Mouse (Mus musculus): ENCODE results near the gene Hax1.

The Hax1 gene

DNA sequence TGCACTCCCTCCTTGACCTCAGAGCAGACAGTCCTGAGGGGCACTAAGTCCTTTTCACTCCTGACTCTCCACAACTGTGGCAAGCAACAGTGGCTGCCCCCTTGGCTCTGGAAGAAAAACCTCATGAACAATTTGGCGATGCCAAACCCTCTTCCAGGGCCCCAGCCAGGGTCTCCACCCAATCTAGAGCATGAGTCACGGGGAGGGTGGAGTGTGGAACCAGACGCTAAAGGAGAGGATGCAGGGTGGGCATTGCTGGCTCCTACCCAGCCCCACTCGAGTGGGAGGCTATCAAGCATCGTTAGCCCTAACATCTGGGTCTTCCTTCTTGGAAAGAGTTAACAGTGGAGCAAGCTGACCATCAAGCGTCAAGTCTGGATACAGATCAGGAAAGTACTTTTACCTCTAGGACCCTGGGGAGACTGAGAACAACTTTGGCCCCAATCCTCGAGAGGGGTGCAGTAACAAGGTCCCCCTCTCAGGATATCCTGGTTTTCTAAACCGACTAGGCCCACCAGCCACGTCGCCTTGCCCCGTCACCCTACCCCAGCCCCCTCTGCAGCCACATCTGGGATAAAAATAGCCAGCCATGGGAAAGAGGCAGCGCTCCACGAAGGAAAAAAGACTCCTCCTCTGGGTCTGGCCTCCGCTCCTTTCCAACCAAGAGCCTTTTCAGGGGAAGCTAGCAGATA is 36.4 kb downstream of the Hax1 start:
- DNase-seq (ENCODE audit: low read depth, low spot score), result no peak

DNA sequence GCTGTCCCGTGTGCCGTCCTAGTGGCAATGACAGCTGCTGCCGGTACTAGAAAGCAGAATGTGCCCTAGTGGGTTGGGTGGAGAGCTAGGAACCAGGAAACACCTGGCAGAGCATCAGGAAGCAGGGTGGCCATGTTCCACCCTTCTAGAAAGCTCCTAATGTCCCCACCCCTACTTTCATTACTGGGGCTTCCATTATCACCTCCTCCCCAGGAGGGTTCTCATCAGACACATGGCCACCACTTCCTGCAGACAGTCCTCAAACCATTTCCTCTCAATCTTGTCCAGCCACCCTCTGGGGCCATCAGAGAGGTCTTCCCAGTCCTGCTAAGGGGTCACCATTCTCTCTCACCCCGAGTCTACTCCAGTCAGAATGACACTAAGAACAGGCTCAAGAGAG is 37.1 kb downstream of the Hax1 start:
- no peak for DNase-seq (ENCODE audit: low read depth, low spot score)

DNA sequence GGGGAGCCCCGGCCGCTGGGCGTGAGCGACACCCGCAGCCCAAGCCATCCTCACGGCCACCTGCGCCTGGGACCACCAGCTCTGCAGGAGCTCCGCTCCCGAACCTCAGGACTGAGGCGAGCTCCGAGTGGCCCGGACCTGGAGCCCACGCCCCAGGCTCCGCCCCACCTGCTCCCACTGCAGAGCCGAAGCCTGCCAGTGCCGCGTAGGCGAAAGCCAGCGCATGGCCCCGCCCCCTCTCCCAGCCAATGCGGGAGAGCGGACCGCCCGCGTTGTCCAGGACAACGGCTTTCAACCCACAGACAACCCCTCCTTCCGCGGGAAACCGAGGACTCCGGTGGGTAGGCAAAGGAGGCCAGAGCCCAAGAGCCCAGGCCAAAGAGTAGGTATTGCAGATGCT is 38.1 kb downstream of the Hax1 start:
- peak; percentile 86 for DNase-seq (ENCODE audit: low read depth, low spot score)

DNA sequence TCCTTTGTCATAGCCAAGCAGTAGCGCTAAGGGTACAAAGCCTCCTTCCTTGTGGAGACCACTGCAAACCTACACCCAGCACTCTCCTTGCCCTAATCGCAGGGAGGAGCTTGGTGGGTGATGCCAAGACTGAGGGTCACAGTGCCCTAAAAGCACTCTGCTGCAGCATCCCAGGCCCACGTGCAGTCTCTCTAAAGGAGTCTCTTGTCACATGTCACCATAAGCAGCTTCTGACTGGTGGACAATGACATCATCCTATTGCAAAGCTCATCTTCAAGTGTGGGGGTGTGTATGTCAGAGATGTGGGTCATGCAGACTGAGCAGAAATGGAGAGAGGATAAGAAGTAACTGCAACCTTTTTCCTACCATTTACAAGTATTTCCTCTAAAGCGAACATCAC is 39.1 kb downstream of the Hax1 start:
- DNase-seq (ENCODE audit: low read depth, low spot score), result no peak

DNA sequence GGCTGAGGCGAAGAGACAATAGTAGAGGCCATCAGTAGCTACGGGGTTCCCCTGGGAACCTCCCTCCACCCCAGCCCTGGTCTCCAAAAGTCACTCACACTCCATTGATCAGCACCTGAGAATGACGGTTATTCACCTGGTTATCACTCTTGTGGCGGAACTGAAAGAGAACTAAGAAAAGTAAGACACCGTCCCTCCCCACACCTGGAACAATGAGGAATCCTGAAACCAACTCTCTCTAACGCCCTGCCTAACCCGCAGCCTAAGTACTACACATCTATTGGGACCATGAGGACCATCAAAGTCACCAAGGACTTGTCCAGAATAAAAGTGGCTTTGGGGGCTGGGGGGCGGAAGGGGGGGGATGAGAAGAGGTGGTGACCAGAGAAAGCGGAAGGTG is 40.7 kb downstream of the Hax1 start:
- DNase-seq (ENCODE audit: low read depth, low spot score), result no peak

DNA sequence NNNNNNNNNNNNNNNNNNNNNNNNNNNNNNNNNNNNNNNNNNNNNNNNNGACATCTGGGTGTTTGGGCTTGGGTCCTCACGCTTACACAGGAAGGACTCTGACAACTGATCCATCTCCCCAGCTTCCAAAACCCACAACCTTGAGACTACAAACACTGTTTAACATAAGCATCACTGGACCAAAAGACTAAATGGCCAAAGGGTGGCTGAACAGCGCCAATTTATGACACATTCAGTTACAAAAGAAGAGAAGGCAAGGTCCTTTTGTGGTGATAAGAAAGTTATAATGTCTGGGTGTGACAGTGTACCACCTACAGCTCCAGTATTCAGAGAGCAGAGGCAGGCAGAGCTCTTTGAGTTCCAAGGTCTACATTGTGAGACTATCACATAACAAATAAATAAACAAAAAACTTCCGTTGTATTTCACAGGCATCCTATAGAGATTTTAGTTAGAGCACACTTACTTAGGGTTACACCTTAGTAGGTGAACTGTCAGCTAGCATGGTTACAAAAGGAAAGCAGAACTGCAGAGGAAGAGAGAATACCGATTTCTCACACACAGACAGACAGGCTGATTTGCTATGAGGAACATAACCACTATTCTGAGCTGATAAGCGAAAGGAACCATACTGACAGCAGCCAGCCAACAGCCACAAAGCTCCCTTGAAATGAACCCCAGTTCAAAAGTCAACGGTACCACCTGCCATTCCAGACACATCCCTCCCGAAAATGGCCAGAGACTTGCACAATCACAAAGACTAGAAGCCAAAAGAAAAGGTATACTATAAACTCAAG is 42.2 kb downstream of the Hax1 start:
- DNase-seq (ENCODE audit: low read depth, low spot score), result peak; percentile 58

DNA sequence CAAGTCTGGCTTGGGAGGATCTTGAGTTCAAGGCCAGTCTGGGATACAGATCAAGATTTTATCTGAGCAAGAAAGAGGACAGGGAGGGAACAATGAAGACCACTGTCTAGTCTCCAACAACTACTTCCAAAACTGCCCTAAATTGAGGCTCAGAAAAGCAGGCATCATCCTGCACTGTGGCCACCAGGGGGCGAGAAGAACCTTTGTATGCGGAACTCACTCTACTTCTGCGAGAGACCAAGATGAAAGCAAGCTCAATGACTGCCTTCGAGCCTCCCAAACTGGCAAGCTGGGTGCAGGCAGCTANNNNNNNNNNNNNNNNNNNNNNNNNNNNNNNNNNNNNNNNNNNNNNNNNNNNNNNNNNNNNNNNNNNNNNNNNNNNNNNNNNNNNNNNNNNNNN is 45.2 kb downstream of the Hax1 start:
- DNase-seq (ENCODE audit: low read depth, low spot score), result peak; percentile 78

DNA sequence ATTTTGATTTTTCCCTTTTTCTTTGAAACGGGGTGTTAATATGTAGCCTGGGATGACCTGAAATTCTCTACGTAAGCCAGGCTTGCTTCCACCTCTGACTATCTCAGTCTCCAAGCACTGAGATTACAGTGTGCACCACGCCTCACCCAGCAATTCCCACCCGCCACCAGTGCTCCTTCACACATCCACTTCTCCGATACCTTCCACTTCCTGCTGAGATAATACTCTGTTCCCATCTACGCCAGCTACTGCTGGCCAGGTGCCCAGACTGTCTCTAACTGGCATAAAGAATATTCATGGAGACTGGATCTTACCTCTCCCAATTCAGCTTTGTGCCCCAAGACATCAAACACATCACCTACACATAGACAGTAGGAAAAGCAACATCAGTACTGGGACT is 49.9 kb downstream of the Hax1 start:
- no peak for DNase-seq (ENCODE audit: low read depth, low spot score)

DNA sequence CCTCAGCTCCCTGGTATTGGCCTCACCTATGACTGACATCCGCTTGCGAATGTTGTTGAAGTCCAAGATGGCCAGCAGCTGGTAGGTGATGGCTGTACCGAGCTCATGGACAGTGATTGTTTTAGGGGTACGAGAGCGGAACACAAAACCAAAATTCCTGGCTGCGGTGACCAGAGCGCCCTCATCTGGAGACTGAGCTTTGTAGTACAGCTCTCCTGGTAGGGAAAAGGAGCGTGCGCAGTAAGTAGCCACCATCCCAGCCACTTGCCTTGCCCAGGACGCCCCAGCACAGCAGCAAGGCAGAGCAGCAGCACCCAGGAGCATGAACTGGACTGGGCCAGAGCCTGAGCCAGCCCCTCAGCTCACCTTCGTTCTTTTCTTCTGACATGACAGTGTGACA is 50.6 kb downstream of the Hax1 start:
- peak; percentile 43 for DNase-seq (ENCODE audit: low read depth, low spot score)

All from ES-CJ7 (cell line).